Mouse (Mus musculus): ENCODE results near the gene Mmp24.
A peak's percentile ranks its signal among the peaks of the same experiment; 100 is the strongest.

Gene Mmp24

GRCm38 (mm10) chr2:155775685-155776263 is 632 bp downstream of the Mmp24 start:
- peak; percentile 46 for DNase-seq (ENCODE audit: low read depth, low spot score)

- DNase-seq (ENCODE audit: low read depth, low spot score): no peak
Measured at GRCm38 (mm10) chr2:155776824-155777687, 1.9 kb downstream of the Mmp24 start.

GRCm38 (mm10) chr2:155777688-155777985 is 2.5 kb downstream of the Mmp24 start:
- no peak for DNase-seq (ENCODE audit: low read depth, low spot score)

- DNase-seq (ENCODE audit: low read depth, low spot score): no peak
Measured at GRCm38 (mm10) chr2:155778004-155778403, 2.9 kb downstream of the Mmp24 start.

- DNase-seq (ENCODE audit: low read depth, low spot score): no peak
Measured at GRCm38 (mm10) chr2:155779066-155779465, 3.9 kb downstream of the Mmp24 start.

GRCm38 (mm10) chr2:155779506-155779905 is 4.4 kb downstream of the Mmp24 start:
- DNase-seq (ENCODE audit: low read depth, low spot score): no peak

GRCm38 (mm10) chr2:155784534-155784933 is 9.4 kb downstream of the Mmp24 start:
- no peak for DNase-seq (ENCODE audit: low read depth, low spot score)

GRCm38 (mm10) chr2:155786905-155787304 is 11.8 kb downstream of the Mmp24 start:
- DNase-seq (ENCODE audit: low read depth, low spot score): no peak

GRCm38 (mm10) chr2:155787949-155788931 is 13.1 kb downstream of the Mmp24 start:
- no peak for DNase-seq (ENCODE audit: low read depth, low spot score)

GRCm38 (mm10) chr2:155792899-155793298 is 17.8 kb downstream of the Mmp24 start:
- DNase-seq (ENCODE audit: low read depth, low spot score): no peak

GRCm38 (mm10) chr2:155794674-155795445 is 19.7 kb downstream of the Mmp24 start:
- no peak for DNase-seq (ENCODE audit: low read depth, low spot score)

- no peak for DNase-seq (ENCODE audit: low read depth, low spot score)
Measured at GRCm38 (mm10) chr2:155798613-155799012, 23.5 kb downstream of the Mmp24 start.

- DNase-seq (ENCODE audit: low read depth, low spot score): no peak
Measured at GRCm38 (mm10) chr2:155802761-155803160, 27.6 kb downstream of the Mmp24 start.

- DNase-seq (ENCODE audit: low read depth, low spot score): no peak
Measured at GRCm38 (mm10) chr2:155804053-155804452, 28.9 kb downstream of the Mmp24 start.

GRCm38 (mm10) chr2:155805231-155805924 is 30.2 kb downstream of the Mmp24 start:
- DNase-seq (ENCODE audit: low read depth, low spot score): no peak

GRCm38 (mm10) chr2:155805925-155806255 is 30.7 kb downstream of the Mmp24 start:
- DNase-seq (ENCODE audit: low read depth, low spot score): no peak

GRCm38 (mm10) chr2:155806548-155806947 is 31.4 kb downstream of the Mmp24 start:
- no peak for DNase-seq (ENCODE audit: low read depth, low spot score)

GRCm38 (mm10) chr2:155807408-155807807 is 32.3 kb downstream of the Mmp24 start:
- DNase-seq (ENCODE audit: low read depth, low spot score): no peak

GRCm38 (mm10) chr2:155809620-155810019 is 34.5 kb downstream of the Mmp24 start:
- DNase-seq (ENCODE audit: low read depth, low spot score): no peak

- DNase-seq (ENCODE audit: low read depth, low spot score): peak; percentile 61
Measured at GRCm38 (mm10) chr2:155811821-155812396, 36.8 kb downstream of the Mmp24 start.

Measured in embryo, embryonic 11.5 days (tissue).